Mouse (Mus musculus) natural killer cell, adult 2 months (primary cell): ENCODE results near the gene Pla2g6.

ENCODE experiments used
- DNase-seq, 2 experiments: peaks; one replicate each; pipeline ENCODE4 v3.0.0; 2022; ENCODE audit warnings: low spot score in 2 of 2

The Pla2g6 gene

DNA sequence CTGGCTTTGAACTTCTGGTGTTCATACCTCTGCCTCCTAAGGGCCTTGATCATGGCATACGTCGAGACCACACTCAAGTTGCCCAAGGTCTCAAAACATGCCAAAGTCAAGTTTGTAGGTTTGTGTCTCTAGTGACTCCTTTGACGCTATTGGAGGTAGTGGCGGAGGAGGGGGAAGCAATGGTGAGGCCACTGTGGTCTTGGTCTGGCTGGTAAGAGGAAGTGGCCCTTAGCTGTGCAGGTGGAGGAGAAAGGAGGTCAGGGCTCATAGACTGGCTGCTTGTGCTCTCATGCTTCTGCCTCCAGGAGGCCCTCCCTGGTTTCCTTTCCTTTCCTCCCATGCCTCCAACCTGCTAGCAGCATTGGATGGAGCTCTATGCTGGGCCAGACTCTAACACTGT is 22.7 kb upstream of the Pla2g6 start:
- DNase-seq, result peak in 1 of 2 experiments; percentile 56

DNA sequence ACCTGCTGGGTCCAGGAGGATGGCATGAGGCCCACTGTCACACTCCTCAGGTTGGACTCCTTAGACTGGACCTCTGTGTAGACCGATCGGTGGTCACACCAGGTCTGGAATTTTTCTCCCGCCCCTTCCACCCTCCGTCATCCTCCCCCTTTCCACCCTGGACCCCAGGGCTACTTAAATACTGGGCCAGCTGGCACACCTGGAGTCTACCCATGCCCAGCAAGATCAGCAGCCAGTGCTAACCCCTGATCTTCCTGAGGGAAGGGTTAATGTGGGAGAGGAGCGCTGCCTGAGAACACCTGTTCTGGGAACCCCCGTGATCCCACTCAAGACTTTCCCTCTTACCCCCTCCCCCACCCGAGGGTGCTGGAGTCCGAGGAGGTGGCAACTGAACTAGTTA is 20.5 kb upstream of the Pla2g6 start:
- DNase-seq, result no peak

DNA sequence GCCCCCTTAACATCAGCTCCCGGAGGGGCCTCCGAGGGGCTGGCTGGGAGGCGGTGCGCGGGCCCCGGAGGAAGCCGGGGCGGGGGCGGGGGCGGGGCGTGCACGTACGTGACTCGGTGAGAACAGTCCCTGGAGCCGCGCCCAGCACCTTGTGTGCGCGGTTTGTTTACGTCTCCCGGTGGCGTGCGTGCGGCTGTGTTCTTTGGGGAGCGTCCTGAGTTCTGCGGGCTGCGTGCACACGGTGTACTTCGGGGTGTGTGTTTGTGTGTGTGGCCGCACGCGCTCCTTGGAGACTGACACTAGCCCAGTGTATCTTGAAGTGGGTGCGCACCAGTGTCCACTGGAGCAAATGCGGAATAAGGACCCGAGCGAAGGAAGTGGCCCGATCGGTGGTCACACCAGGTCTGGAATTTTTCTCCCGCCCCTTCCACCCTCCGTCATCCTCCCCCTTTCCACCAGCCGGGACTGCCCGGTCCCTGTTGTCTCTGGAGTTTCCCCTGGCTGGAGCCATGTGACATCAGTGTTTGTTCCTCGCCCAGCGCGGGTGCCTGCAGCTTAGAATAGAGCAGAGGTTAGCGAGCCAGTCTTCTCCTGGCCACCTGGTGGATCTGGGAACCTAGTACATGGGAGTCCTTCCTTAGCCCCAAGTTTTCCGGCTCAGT is 19.8 kb upstream of the Pla2g6 start:
- peak; percentile 84 to 85 for DNase-seq

DNA sequence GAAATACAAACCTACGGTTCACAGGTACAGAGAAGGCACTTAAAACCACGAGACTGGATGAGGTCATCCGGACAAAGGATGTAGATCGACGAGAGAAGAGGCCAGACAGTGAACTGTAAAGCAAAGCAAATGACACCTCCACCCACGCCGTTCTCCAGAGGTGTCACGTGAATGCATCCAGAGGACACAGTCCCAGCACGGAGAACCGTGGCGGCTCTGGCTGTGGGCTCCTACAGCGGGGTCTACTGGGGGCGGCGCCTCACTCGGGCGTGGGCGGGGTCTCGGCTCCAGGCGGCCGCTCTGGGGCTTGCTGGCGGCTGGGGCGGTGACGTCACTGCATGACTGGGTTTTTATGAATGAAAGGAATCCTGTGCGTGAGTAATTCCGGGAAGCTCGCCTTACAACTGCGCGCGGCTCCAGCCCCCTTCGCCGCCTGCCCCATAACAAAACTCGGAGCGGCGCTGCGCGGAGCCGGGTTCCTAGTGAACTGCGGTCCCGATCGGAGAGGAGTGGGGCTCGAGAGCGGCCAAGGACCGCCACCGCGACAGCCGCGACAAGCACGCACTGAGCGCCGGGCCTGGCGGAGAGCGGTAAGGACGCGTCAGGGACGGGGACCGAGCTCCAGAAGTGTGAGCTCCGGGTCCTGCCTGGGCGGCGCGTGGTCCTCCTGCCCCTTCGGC is 19.1 kb upstream of the Pla2g6 start:
- peak; percentile 96 to 97 for DNase-seq

DNA sequence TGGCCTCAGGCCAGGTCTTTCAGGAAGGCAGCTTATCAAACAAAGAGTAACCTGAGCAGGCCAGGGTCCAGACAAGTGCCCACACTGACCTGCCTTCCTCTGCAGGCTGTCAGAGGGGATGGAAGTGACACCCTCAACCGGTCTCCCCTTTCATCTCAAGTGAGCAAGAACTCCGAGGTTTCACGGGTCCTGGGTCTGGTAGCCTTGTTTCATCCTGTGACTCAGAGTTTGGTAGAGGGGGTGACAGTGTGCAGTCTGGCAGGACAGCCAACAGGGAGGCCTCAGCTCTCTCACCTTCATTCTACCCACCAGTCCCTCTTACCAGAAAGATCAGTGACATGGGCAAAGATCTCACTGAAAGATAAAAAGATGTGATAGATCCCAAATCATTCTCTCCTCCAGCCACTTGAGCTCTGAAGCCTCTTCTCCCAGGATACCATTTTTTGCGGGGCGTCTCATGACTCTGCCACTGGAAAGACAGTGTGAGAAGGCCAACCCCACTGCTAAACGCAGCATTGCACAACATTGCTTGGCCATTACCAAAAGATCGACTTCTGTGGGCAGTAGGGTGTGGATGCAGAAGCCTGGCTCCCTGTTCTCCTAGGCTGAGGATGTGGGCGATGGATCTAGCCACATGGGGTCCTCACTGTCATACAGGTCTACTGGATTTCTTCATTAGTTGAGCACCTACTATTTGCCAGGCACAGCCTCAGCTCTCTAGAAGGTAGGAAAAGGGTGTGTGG is 18.0 kb upstream of the Pla2g6 start, which contains the start of gene Maff:
TSS of gene Maff (plus strand) at position 571 of the 743 bp plus-strand sequence.
- peak; percentile 72 to 84 for DNase-seq

DNA sequence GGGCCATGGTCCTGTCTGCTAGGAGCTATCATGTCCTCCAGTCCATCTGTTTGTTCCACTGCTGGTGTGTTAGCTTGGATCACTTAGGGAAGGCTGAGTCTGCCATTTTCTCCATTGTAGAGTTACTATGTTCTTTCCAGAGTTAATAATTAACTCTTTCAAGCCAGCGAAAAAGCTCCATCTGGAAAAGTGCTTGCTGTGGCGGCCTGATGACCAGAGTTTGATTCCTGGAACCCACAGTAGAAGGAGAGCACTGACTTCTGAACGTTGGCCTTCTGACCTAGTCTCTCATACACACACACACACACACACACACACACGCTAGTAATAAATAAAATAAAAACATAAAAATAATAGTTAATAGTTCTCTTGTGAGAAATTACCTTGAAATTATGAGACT is 16.4 kb upstream of the Pla2g6 start:
- DNase-seq, result no peak

DNA sequence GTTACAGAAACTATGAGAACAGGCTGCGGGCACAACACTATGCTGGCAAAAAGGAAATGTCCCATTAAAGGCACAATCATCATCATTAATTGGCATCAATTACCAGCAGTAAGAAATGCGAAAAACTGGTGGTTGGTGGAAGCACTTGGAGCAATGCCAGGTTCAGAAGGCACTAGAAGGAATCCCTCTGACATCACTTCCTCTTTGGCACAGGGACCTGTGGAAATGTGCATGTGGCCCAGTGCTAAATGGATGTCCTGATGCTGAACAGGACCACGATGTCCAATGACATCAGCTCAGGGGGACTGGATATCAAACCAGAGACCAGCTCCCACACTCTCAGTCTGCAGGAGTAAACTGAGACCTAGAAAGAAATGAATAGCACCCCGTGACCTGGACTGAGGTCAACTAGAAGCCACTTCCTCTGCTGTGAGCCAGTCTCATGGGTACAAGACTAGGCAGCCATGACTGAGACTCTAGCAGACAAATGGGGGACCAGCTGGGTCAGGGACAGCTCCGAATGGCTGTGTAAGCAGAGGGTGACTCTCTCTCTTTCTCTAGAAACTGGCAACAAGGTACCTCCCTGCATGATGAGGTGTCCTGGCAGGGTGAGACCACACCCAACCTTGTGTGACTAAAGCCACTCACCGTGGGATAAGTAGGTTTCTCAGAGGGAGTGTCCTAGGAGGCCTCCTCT is 14.6 kb upstream of the Pla2g6 start:
- peak in 1 of 2 experiments; percentile 51 for DNase-seq

DNA sequence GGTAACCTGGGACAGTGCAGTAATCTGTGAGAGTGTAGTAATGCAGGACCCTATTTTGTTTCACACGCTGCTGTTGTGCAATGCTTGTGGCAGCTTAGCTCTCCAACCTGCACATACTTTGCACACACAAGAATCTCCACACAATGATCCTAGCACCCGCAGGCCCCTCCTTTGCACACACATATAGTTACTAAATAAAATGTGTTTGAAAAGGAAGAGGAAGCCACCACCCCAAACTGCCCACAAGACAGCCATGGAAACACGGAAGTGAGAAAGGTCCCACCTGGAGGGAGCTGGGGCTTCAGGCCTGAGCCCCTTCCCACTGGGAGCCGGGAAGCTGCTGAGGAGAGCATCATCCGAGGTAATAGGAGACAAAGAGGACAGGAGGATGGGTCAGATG is 10.8 kb upstream of the Pla2g6 start:
- no peak for DNase-seq

DNA sequence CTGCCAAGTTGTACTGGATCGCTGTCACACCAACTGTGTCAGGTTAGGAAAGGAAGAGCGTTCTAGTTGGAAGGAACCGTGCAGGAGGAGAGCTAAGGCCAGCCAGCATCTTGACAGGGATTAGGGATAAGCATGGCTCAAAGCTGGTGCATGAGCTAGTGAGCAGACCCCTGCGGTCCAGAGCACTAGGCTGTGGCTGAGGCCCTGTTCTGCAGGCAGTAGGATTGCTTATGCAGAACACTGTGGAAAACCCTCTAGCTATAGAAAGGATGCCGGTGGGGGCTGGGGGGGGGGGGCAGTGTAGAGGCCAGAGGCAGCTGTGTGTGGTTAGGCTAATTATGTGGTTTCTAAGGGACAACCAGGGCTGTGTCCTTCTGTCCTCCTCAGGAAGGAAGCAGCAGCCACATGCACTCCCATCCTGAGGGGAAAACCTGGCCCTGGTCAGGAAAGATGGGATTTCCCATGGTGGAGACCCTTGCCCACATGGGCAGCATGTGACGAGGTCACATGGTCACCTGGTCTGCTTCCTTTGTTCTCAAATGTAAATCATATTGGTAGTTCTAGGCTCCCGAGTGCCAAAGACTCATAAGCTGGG is 7.0 kb upstream of the Pla2g6 start:
- no peak for DNase-seq

DNA sequence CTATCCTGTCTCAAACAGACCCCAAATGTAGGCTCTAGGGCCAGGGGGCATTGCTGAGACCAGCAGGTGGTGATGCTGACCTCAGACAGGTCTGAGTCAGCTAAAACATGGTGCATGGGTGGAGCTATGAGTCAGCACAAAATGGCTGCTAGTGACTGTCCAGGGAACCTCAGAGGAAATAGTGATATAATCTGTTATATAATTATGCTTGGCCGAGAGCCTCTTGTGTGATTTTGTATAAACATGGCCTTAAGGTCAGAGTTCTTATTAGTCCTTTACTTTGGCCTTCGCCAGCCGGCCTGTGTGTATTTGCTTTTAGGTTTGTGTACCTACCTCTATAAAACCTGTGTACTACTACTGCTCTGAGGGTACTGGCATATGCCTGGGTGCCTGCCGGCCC is 5.2 kb upstream of the Pla2g6 start:
- DNase-seq, result no peak

DNA sequence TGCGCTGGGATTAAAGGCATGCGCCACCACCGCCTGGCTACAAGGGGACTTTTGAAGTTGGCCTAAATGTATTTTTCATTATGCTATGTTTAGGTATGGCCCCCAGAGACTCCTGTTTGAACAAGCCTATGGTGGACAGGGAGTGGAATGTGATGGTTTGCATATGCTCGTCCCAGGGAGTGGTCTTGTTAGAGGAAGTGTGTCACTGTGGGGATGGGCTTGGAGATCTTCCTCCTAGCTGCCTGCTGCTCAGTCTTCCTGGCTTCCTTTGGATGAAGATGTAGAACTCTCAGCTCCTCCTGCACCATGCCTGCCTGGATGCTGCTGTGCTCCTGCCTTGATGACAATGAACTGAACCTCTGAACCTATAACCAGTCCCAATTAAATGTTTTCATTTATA is 2.3 kb upstream of the Pla2g6 start:
- no peak for DNase-seq

DNA sequence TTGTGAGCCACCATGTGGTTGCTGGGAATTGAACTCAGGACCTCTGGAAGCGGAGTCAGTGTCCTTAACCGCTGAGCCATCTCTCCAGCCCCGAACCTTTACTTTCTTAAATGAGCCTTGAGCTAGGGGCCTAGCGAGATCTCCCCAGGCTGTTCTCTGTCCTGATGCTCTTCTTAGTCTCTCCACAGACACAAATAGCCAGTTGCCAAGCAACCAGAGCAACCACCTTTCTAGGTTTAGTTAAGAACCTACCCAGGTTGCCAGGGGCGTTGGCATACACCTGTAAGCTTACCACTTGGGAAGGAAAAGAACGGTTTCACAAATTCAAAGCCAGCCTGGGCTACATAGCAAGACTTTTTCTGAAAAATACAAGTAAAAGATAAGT is 1.8 kb upstream of the Pla2g6 start:
- DNase-seq, result no peak

DNA sequence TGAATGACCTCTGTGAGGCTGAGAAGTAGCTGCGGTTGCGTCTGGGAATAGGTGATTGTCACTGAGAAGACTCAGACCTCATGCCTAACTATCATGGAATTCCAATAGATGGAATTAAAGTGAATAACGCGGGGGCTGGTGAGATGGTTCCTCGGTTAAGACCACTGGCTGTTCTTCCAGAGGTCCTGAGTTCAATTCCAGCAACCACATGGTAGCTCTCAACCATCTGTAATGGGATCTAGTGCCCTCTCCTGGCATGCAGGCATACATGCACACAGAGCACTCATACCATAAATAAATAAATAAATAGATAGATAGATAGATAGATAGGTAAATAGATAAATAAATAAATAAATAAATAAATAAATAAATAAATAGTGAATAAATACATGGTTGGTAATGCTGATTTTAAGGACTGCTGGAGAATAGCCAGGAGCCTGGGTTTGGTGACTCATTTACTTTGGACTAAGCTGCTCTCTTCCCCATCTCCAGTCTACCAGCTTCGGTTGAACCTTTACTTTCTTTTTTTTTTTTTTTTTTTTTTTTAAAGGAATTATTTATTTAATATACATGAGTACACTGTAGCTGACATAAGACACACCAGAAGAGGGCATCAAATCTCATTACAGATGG is 1.3 kb upstream of the Pla2g6 start:
- no peak for DNase-seq

DNA sequence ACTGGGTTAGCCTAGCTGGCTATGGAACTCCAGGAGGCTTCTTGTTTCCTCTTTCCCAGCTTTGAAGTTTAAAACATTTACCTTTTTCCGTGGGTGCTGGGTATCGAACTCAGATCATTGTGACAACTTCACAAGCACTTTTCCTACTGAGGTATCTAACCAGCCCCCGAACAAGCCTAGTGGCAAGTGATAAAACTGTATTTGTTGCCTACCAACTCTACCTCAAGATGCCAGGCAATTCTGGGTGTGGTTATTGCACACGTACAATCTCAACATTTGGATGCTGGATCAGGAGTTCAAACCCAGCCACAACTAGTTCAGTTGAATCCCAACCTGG is 717 bp upstream of the Pla2g6 start:
- DNase-seq, result no peak

DNA sequence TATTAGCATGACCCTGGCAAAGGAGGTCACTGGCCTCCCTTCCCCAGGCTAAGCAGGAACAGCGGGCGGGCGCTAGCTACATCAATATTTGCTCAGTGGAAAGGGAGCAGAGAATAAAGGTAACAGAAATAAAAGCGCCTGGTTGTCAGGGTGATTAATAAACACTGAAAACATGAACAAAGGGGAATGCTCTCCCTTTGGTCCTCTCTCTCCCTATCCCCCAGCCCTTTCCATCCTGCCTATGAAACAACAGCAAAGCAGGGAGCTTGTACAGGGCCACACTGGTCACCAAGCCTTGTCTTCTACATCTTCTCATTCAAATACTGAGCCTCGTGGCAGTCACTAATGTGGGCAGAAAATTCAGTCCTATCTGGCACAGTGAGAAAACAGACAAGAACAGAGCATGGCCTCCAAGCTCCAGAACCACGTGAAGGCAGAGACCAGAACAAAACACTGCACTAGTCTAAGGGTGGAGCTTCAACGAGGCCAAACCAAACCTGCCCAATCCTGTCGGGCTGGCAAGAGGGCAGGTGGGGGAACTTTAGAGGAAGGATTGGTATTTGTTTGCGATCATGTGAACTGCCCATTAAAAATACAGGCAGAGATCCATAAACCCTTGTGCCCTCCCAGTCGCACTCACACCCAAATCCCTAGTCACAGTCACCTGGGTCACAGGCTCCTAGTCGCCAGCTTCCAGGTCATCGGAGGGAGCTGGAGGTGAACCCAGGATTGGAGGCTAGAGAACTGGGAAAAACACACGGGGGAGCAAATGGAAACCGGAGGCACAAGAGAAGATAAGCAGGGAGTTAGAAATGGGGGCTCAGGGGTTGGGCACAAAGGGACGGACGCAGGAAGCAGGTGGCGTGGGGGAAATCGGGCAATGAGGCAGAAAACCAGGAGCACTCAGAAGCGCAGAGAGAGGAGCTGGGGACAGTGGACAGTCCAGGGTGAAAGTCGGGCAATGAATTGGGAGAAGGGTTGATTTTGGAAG is 924 bp downstream of the Pla2g6 start:
- DNase-seq, result peak; percentile 43 to 61

DNA sequence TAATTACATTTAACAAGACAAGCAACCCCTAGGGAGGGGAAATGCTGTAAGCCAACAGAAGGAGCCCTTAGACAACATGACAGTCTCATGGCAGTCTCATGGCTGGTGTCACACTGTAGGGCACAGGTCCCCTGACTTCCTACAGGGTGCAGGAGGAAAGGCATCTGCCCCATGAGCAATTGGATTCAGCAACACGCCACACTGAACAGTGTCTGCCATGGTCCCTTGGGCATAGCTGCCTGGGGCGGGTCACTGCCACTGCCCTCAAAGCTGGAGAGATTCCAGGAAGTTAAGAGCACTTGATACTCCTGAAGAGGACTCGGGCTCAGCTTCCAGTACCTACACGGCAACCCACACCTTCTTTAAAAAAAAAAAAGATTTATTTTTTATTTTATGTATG is 1.9 kb downstream of the Pla2g6 start:
- DNase-seq, result no peak

DNA sequence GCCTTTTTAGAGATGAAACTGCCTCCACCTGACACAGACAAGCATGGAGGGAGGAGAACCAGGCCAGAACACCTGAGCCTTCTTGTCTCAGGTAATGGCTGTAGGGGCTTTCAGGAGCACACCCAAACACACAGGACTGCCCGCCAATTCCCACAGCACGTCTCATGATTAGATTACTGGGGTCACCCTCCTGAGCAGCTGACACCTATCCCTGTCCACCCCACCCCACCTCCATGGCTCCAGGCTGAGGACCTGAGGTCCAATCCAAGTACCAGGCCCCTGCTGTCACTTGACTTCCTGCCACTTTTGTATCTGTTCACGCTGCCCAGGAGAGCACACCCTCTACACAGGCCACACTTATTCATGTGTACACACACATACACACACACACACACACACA is 2.4 kb downstream of the Pla2g6 start:
- no peak for DNase-seq

DNA sequence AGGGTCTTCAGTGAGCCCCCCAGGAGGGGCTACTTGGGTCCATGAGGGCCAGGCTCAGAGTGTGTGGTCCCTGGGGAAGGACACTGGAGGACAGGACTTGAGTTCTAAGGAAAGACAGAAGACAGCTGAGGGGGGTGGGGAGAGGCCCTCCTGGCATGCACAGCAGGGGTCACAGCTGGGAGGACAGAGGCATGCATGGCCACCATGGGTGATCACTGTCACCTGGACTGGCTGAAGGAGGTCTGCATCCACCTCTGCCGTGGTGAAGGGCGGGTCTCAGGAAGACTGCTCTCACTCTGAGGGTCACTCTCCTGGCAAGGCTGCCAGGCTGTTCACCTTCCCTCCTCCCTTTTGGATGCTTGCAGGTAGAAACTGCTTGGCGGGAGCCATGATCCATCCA is 3.8 kb downstream of the Pla2g6 start:
- no peak for DNase-seq

DNA sequence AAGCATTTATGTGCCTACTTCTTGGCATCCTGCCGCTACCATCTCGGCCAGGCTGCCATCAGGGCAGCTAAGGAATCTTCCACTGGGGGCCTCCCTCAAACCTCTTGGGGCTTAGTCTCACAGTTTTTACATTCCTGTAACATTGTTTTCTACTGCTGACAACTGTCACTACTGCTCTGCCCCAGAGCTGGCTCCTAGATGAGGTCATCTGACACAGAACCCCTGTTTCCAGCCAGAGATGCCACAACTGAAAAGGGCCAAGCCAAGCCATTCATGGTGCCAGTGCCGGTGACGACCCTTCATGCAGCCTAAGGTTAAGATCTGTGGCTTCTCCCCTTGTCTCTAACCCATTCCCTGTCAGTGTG is 4.4 kb downstream of the Pla2g6 start:
- DNase-seq, result no peak

DNA sequence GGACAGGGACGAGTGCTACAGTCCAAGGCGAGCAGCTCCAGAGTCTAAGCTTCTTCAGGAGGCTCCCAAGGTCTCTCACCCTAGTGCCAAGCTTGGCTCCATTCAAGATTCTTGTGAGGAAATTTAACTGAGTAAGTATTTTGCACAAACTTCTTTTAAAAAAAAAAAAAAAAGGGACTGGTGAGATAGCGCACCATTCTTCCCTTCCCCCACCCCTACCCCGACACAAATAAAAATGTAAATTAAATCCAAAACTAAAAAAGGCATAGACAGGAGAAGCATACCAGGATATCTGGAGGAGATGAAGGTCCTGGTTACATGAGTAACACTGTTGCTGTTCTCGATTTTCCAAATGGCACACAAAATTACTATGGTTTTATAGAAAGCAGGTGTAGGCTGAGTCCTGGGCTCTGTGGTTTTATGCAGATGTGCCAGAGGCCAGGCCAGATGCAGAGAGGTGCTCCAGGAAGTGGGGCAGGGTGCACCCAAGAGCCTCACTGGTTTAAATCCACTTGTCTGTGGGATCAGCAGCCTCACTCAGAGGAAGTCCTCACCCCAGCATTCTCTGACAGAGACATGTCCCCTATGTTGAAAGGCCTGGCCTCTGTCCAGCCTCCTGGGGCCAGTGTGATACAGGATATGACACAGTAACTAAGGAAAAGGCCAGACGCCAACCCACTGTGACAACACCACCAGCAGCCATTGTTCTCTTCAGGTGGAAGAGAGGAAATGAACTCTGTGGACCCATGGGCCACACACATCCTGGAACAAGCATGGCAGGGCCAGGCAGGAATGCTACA is 5.0 kb downstream of the Pla2g6 start:
- DNase-seq, result peak; percentile 39 to 46
